Mouse (Mus musculus) heart, adult 8-10 months (tissue): ENCODE data around the gene Prpf40b. TPM values are rescaled to one million over a fixed set of nuclear protein-coding genes. Genes with fewer than 3 reads are reported as not detected.

Source experiments
- total RNA-seq, 4 experiments: library from RNA; stranded (reverse); gene quantifications; 2 replicates each; pipeline ENCODE4 v1.2.4; 2022

Prpf40b gene
- total RNA-seq, 4 experiments from 2014 or later = 16.4 to 22.6 (median 20.3) TPM

Other genes starting within 250 kb of the Prpf40b start
- 1 to 10 TPM in 1 of 4 experiments, under 1 TPM in 3; 0.16 to 1.4 (median 0.47) TPM for gene Prph, start 239.9 kb upstream of the Prpf40b start, total RNA-seq
- gene Troap, start 220.5 kb upstream of the Prpf40b start, total RNA-seq = under 1 TPM in 2 of 4 experiments, not detected in 2; 0.22 to 0.35 TPM
- gene C1ql4, start 207.3 kb upstream of the Prpf40b start, total RNA-seq = not detected
- 1 to 10 TPM in 1 of 4 experiments, under 1 TPM in 3; 0.38 to 1.2 (median 0.91) TPM for gene Dnajc22, start 201.9 kb upstream of the Prpf40b start, total RNA-seq
- gene Spats2, start 169.2 kb upstream of the Prpf40b start, total RNA-seq = 1 to 10 TPM; 4.3 to 7.9 (median 7.2) TPM
- gene Kcnh3, start 70.2 kb upstream of the Prpf40b start, total RNA-seq = under 1 TPM in 3 of 4 experiments, not detected in 1; 0.17 to 0.69 (median 0.22) TPM
- 10 to 100 TPM; 39.9 to 47.1 (median 44.3) TPM for gene Mcrs1, start 43.1 kb upstream of the Prpf40b start, total RNA-seq
- under 1 TPM in 1 of 4 experiments, not detected in 3; 0.56 TPM for gene Fam186b, start 801 bp downstream of the Prpf40b start, total RNA-seq
- 10 to 100 TPM; 13.2 to 17.9 (median 15.8) TPM for gene Fmnl3, start 75.4 kb downstream of the Prpf40b start, total RNA-seq
- 100 to 1,000 TPM; 230 to 269 (median 248) TPM for gene Tmbim6, start 97.8 kb downstream of the Prpf40b start, total RNA-seq
- gene Nckap5l, start 162.7 kb downstream of the Prpf40b start, total RNA-seq = 1 to 10 TPM; 3.2 to 5.2 (median 4.4) TPM
- 1 to 10 TPM; 3.0 to 3.4 (median 3.3) TPM for gene Bcdin3d, start 179.6 kb downstream of the Prpf40b start, total RNA-seq
- under 1 TPM in 3 of 4 experiments, not detected in 1; 0.13 to 0.25 (median 0.14) TPM for gene Faim2, start 233.1 kb downstream of the Prpf40b start, total RNA-seq